Mouse (Mus musculus) lung, postnatal 4 days (tissue): ENCODE data around the gene En1.

Experiments used
- DNase-seq, 2 experiments: peaks; one replicate each; pipeline ENCODE4 v3.0.0; 2021

The En1 gene

GRCm38 (mm10) chr1:120628821-120629220, 26.6 kb downstream of the En1 start:
- no peak for DNase-seq

- DNase-seq, result no peak
Measured at GRCm38 (mm10) chr1:120643380-120643779, 41.2 kb downstream of the En1 start.

GRCm38 (mm10) chr1:120643848-120644711, 41.9 kb downstream of the En1 start:
- no peak for DNase-seq

GRCm38 (mm10) chr1:120644755-120645154, 42.5 kb downstream of the En1 start:
- DNase-seq, result no peak

GRCm38 (mm10) chr1:120650068-120650467, 47.9 kb downstream of the En1 start:
- DNase-seq, result no peak

GRCm38 (mm10) chr1:120651997-120652396, 49.8 kb downstream of the En1 start:
- DNase-seq, result no peak

GRCm38 (mm10) chr1:120654950-120655396, 52.8 kb downstream of the En1 start:
- DNase-seq, result no peak
